Mouse (Mus musculus): ENCODE results near the gene Fam89b. TPM values are rescaled to one million over a fixed set of nuclear protein-coding genes. Genes with fewer than 3 reads are reported as not detected.

Fam89b gene
- polyA plus RNA-seq, 1 experiment from 2014 or later: 81.6 TPM

- peaks cover 40% of the 10 kb centered on the region for H3K36me3 ChIP-seq (ENCODE audit: control insufficient read depth, insufficient read depth, low read length)
- H3K4me2 ChIP-seq: peak overlapping the region; percentile 22; the same call in 1 of the 2 replicates
- H3K27me3 ChIP-seq (ENCODE audit: control insufficient read depth, insufficient read depth, low read length): no peaks in the 10 kb centered on the region
- H3K4me1 ChIP-seq (ENCODE audit: control insufficient read depth, insufficient read depth, low read length): peaks cover 18% of the 10 kb centered on the region
- 94% methylated on average over 11 of the region's 11 CpGs for WGBS (ENCODE audit: insufficient replicate concordance)
- no peak overlapping the region; the same call in 1 of the 2 replicates for H3K9ac ChIP-seq (ENCODE audit: low read depth, low read length)
- ATAC-seq (replicated peaks; ENCODE audit: insufficient number of reproducible peaks, low FRiP score, low TSS enrichment): no peak
- H3K4me3 ChIP-seq (ENCODE audit: low read depth, low read length): no peak overlapping the region
- H3K9me3 ChIP-seq (replicated peaks; ENCODE audit: control insufficient read depth, low read length): no peaks in the 10 kb centered on the region
- H3K27ac ChIP-seq (ENCODE audit: low read depth, low read length): no peak overlapping the region
Observed at GRCm38 (mm10) chr19:5685861-5686260, 43.6 kb downstream of the Fam89b start.

DNA sequence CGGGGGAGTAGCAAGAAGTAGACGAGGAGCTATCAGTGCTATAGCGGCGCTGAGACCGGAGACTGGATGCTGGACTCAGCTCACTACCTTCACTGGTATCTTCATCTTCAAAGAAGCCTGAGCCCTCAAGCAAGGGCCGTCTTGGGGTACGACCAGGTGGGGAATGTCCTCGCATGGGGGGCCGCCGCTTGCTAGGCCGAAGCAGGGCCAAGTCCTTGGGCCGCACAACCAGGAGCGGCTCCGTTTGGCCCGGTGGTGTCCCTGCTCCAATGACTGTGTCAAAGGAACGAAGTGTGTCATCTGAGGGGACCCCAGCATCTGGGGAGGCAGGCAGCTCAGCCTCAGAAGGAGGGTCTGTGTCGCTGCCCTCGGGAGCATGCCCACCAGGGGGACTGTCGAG is 44.0 kb downstream of the Fam89b start:
- Histone ChIP-seq H3K4me1 (ENCODE audit: control insufficient read depth, insufficient read depth, low read length) (peaks cover 14% of the 10 kb centered on the region), H3K9ac (ENCODE audit: low read depth, low read length) (no peak overlapping the region), H3K4me2 (no peak overlapping the region), H3K27me3 (ENCODE audit: control insufficient read depth, insufficient read depth, low read length) (no peaks in the 10 kb centered on the region), H3K9me3 (replicated peaks; ENCODE audit: control insufficient read depth, low read length) (no peaks in the 10 kb centered on the region), H3K4me3 (ENCODE audit: low read depth, low read length) (no peak overlapping the region), H3K36me3 (ENCODE audit: control insufficient read depth, insufficient read depth, low read length) (peaks cover 40% of the 10 kb centered on the region), H3K27ac (ENCODE audit: low read depth, low read length) (no peak overlapping the region)
- ATAC-seq (replicated peaks; ENCODE audit: insufficient number of reproducible peaks, low FRiP score, low TSS enrichment): no peak
- 92% methylated on average over 19 of the region's 19 CpGs for WGBS (ENCODE audit: insufficient replicate concordance)

DNA sequence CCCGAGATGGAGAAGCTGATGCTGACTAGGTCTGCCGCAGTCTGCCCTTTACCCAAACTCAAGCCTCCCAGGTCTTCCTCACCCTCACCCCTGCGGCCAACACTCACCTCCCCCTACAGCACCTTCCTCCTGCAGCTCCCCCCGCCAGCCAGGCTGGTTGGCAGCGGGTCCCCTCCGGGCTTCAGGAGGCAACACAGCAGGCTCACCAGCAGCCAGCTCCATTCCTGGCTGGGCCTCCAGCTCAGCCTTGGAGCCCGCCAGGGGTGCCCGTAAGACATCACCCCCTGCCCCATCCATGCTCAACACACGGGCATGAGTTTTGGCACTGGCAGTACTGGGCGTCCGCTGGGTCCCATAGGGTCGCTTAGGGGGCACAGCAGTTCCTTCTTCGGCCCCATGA is 44.5 kb downstream of the Fam89b start:
- WGBS (ENCODE audit: insufficient replicate concordance): 88% methylated on average over 13 of the region's 13 CpGs
- no peak for ATAC-seq (replicated peaks; ENCODE audit: insufficient number of reproducible peaks, low FRiP score, low TSS enrichment)

DNA sequence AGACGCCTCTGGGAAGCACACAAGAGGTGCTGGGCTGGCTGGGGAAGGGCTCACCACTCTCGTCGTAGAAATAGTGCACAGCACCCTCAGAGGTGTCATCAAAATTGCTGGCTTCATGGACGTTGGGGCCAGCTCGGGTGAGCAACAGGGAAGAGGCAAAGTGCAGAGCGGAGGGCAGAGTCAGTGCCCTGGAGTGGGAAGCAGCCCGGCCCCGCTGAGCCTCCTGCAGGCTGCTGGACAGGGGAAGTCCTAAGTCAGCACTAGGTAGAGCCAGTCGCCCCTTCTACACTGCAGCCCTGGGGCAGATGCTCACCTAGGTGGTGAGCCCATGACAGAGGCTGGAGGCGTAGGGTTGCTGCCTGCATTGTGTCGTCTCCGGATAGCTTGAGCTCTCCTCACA is 45.2 kb downstream of the Fam89b start:
- Histone ChIP-seq H3K4me3 (ENCODE audit: low read depth, low read length) (no peak overlapping the region), H3K9me3 (replicated peaks; ENCODE audit: control insufficient read depth, low read length) (no peaks in the 10 kb centered on the region), H3K9ac (ENCODE audit: low read depth, low read length) (no peak overlapping the region), H3K27ac (ENCODE audit: low read depth, low read length) (no peak overlapping the region), H3K4me1 (ENCODE audit: control insufficient read depth, insufficient read depth, low read length) (peaks cover 9% of the 10 kb centered on the region), H3K36me3 (ENCODE audit: control insufficient read depth, insufficient read depth, low read length) (peaks cover 46% of the 10 kb centered on the region), H3K27me3 (ENCODE audit: control insufficient read depth, insufficient read depth, low read length) (no peaks in the 10 kb centered on the region), H3K4me2 (no peak overlapping the region)
- 90% methylated on average over 12 of the region's 12 CpGs for whole genome bisulfite sequencing (ENCODE audit: insufficient replicate concordance)
- no peak for ATAC-seq (replicated peaks; ENCODE audit: insufficient number of reproducible peaks, low FRiP score, low TSS enrichment)

More for the DNA sequence above, 44.5 kb downstream of the Fam89b start:
- H3K27me3 ChIP-seq (ENCODE audit: control insufficient read depth, insufficient read depth, low read length): no peaks in the 10 kb centered on the region
- H3K9ac ChIP-seq (ENCODE audit: low read depth, low read length): no peak overlapping the region
- H3K4me3 ChIP-seq (ENCODE audit: low read depth, low read length): no peak overlapping the region
- peaks cover 40% of the 10 kb centered on the region for H3K36me3 ChIP-seq (ENCODE audit: control insufficient read depth, insufficient read depth, low read length)
- no peaks in the 10 kb centered on the region for H3K9me3 ChIP-seq (replicated peaks; ENCODE audit: control insufficient read depth, low read length)
- H3K4me1 ChIP-seq (ENCODE audit: control insufficient read depth, insufficient read depth, low read length): peaks cover 10% of the 10 kb centered on the region
- H3K4me2 ChIP-seq: no peak overlapping the region
- H3K27ac ChIP-seq (ENCODE audit: low read depth, low read length): no peak overlapping the region

GRCm38 (mm10) chr19:5680432-5680831 is 49.0 kb downstream of the Fam89b start:
- Histone ChIP-seq H3K9me3 (replicated peaks; ENCODE audit: control insufficient read depth, low read length) (no peaks in the 10 kb centered on the region), H3K27me3 (ENCODE audit: control insufficient read depth, insufficient read depth, low read length) (no peaks in the 10 kb centered on the region), H3K9ac (ENCODE audit: low read depth, low read length) (no peak overlapping the region), H3K4me1 (ENCODE audit: control insufficient read depth, insufficient read depth, low read length) (no peaks in the 10 kb centered on the region), H3K36me3 (ENCODE audit: control insufficient read depth, insufficient read depth, low read length) (peaks cover 56% of the 10 kb centered on the region), H3K4me2 (no peak overlapping the region), H3K4me3 (ENCODE audit: low read depth, low read length) (no peak overlapping the region), H3K27ac (ENCODE audit: low read depth, low read length) (no peak overlapping the region)
- ATAC-seq (replicated peaks; ENCODE audit: insufficient number of reproducible peaks, low FRiP score, low TSS enrichment): no peak
- 83% methylated on average over 4 of the region's 4 CpGs for WGBS (ENCODE audit: insufficient replicate concordance)

Small RNA genes lying within 50 kb of the gene (microRNA-seq; reads per million reads assigned to microRNA genes)
- 0.68 reads per million, percentile 4 among the genes with 10 or more reads in this experiment for gene Mir6987 (ENCODE audit: borderline number of aligned reads)

Other genes with a start within 250 kb of the Fam89b start
- 32.2 and 40.0 TPM in 2 replicates for gene Mus81, start 241.3 kb downstream of the Fam89b start, polyA plus RNA-seq (2014; fragmentation: Nextera tagmentation; extraction: Ambion mirVana)
- 2,455 and 2,528 TPM in 2 replicates for gene Cfl1, start 239.2 kb downstream of the Fam89b start, polyA plus RNA-seq (2014; fragmentation: Nextera tagmentation; extraction: Ambion mirVana)
- not detected in 2 replicates for gene 1700020D05Rik, start 225.9 kb downstream of the Fam89b start, polyA plus RNA-seq (2014; fragmentation: Nextera tagmentation; extraction: Ambion mirVana)
- gene Snx32, start 219.1 kb downstream of the Fam89b start, polyA plus RNA-seq (2014; fragmentation: Nextera tagmentation; extraction: Ambion mirVana): 14.0 and 16.7 TPM in 2 replicates
- gene Ovol1, start 169.0 kb downstream of the Fam89b start, polyA plus RNA-seq (2014; fragmentation: Nextera tagmentation; extraction: Ambion mirVana): 0.29 TPM in 1 of 2 replicates, not detected in the other
- 1.8 and 2.3 TPM in 2 replicates for gene Ap5b1, start 161.6 kb downstream of the Fam89b start, polyA plus RNA-seq (2014; fragmentation: Nextera tagmentation; extraction: Ambion mirVana)
- 97.1 and 106 TPM in 2 replicates for gene Rnaseh2c, start 127.8 kb downstream of the Fam89b start, polyA plus RNA-seq (2014; fragmentation: Nextera tagmentation; extraction: Ambion mirVana)
- gene Kat5, start 119.4 kb downstream of the Fam89b start, polyA plus RNA-seq (2014; fragmentation: Nextera tagmentation; extraction: Ambion mirVana): 20.9 and 23.4 TPM in 2 replicates
- gene Rela, start 92.2 kb downstream of the Fam89b start, polyA plus RNA-seq (2014; fragmentation: Nextera tagmentation; extraction: Ambion mirVana): 35.7 and 36.2 TPM in 2 replicates
- gene Sipa1, start 65.9 kb downstream of the Fam89b start, polyA plus RNA-seq (2014; fragmentation: Nextera tagmentation; extraction: Ambion mirVana): 15.8 and 18.8 TPM in 2 replicates
- 16.9 and 21.0 TPM in 2 replicates for gene Map3k11, start 40.9 kb downstream of the Fam89b start, polyA plus RNA-seq (2014; fragmentation: Nextera tagmentation; extraction: Ambion mirVana)
- 21.3 and 21.5 TPM in 2 replicates for gene Pcnx3, start 40.7 kb downstream of the Fam89b start, polyA plus RNA-seq (2014; fragmentation: Nextera tagmentation; extraction: Ambion mirVana)
- gene Kcnk7, start 25.3 kb downstream of the Fam89b start, polyA plus RNA-seq (2014; fragmentation: Nextera tagmentation; extraction: Ambion mirVana): not detected in 2 replicates
- 54.8 and 68.0 TPM in 2 replicates for gene Ehbp1l1, start 3.3 kb downstream of the Fam89b start, polyA plus RNA-seq (2014; fragmentation: Nextera tagmentation; extraction: Ambion mirVana)
- 9.3 and 9.8 TPM in 2 replicates for gene Ltbp3, start 11.3 kb upstream of the Fam89b start, polyA plus RNA-seq (2014; fragmentation: Nextera tagmentation; extraction: Ambion mirVana)
- 54.8 and 59.4 TPM in 2 replicates for gene Scyl1, start 41.8 kb upstream of the Fam89b start, polyA plus RNA-seq (2014; fragmentation: Nextera tagmentation; extraction: Ambion mirVana)
- 15.4 and 19.3 TPM in 2 replicates for gene Frmd8, start 145.6 kb upstream of the Fam89b start, polyA plus RNA-seq (2014; fragmentation: Nextera tagmentation; extraction: Ambion mirVana)
- gene Slc25a45, start 148.2 kb upstream of the Fam89b start, polyA plus RNA-seq (2014; fragmentation: Nextera tagmentation; extraction: Ambion mirVana): 2.1 and 2.3 TPM in 2 replicates
- 1.5 and 2.6 TPM in 2 replicates for gene Tigd3, start 164.5 kb upstream of the Fam89b start, polyA plus RNA-seq (2014; fragmentation: Nextera tagmentation; extraction: Ambion mirVana)
- gene Dpf2, start 183.4 kb upstream of the Fam89b start, polyA plus RNA-seq (2014; fragmentation: Nextera tagmentation; extraction: Ambion mirVana): 105 and 119 TPM in 2 replicates
- 6.3 and 7.6 TPM in 2 replicates for gene Cdc42ep2, start 195.2 kb upstream of the Fam89b start, polyA plus RNA-seq (2014; fragmentation: Nextera tagmentation; extraction: Ambion mirVana)
- 58.9 and 59.2 TPM in 2 replicates for gene Pola2, start 234.5 kb upstream of the Fam89b start, polyA plus RNA-seq (2014; fragmentation: Nextera tagmentation; extraction: Ambion mirVana)

All from heart, embryonic 11.5 days (tissue).